Mouse (Mus musculus) thymus, postnatal 25 days (tissue): ENCODE data around the gene Poglut1.
"Not testable (repeated sequence)": the region's sequence is repeated elsewhere in the genome, so short reads cannot be mapped to it uniquely, and the experiment has no call there.

ENCODE experiments used
- DNase-seq: peaks from one replicate; pipeline ENCODE4 v3.0.0; 2022

Poglut1 gene

DNA sequence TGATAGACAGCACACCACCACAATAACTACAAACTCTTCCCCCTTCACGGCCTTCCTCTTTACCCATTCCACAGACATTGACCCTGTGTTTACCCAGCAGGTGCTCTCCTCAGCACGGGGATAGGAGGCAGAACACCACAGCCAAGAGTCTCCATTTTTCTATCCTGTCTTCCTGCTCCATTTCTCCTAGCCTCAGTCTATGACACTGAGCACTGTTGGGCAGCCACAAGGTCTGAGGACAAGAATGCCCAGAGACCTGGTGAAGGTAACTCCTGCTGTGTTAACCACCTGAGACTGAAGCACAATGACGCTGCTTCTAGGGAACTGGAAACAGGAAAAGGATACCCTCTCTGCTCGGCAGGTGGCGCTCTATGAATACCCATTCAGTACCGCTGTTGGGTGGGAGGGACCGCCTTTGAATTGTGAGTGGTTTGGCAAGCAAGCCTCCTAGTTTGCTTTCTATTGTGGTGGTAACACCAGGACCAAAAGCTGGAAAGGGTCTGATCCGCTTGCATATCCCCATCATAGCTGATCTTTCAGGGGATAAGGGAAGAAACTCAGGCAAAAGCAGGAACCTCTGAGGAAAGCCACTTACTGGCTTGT lies 13.4 kb downstream of the Poglut1 start:
- peak; percentile 79 for DNase-seq

DNA sequence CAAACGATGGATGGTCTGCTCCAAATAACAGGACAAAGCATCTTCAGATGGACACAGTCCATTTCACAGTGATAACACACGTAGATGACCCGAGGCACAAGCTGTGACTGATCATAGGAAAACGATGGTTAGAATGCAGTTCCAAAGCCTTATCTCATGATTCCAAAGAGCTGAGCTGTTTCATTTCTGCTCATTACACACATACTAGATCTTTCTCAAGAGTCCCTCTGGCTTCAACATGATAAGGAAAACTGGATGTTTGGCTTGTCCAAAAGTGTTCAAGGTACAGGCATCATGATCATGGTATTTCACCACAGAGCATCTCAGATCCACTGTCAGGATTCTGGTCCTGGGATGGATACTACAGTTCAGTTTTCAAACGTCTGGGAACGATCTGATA lies 23.8 kb downstream of the Poglut1 start:
- no peak for DNase-seq

DNA sequence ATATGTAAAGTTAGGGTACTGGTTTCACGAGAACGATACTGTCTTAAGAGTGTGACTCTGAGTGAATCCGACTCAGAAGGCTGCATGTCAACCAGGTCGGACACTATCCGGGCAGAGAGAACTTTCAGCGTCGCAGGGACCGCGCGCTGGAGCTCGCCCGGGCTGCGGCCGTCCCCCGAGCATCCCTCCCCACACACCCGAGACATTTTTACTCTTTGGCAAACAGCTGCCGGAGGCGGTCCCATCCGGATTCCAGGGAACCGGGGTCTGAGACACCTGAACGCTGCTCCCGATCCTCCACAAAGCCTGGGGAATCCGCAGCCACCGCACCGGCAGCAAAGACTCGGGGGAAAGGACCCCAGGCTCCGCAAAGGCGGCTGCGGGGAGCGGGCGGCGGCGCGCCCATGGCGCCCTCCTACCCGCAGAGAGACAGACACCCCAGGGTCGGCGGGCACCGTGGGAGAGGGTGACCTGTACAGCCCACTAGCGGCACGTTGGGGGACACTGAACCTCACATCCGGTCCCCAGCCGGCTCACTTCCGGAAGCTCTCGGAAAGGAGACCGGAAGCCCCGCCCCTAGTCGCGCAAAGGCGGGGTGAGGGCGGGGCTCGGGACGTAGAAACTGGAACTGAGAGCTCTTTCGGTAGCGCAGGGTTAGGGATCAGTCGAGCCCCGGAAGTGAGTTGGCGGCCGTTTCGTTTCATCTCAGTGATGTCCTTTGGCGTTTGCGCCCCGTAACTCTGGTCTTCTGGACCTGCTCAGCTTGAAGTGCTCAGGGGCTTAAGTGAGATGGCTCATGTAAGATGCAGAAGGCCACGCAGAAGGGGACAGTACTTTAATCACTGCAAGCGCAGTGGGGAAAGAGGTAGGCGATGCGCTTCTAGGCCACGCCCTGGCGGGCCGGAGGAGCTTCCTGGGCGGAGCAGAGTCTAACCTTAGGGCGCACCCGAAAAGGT lies 27.7 kb downstream of the Poglut1 start, which contains the start of gene Timmdc1:
Gene Timmdc1 (minus strand): TSS at position 535 of the 956 bp plus-strand sequence.
- peak; percentile 96 for DNase-seq

DNA sequence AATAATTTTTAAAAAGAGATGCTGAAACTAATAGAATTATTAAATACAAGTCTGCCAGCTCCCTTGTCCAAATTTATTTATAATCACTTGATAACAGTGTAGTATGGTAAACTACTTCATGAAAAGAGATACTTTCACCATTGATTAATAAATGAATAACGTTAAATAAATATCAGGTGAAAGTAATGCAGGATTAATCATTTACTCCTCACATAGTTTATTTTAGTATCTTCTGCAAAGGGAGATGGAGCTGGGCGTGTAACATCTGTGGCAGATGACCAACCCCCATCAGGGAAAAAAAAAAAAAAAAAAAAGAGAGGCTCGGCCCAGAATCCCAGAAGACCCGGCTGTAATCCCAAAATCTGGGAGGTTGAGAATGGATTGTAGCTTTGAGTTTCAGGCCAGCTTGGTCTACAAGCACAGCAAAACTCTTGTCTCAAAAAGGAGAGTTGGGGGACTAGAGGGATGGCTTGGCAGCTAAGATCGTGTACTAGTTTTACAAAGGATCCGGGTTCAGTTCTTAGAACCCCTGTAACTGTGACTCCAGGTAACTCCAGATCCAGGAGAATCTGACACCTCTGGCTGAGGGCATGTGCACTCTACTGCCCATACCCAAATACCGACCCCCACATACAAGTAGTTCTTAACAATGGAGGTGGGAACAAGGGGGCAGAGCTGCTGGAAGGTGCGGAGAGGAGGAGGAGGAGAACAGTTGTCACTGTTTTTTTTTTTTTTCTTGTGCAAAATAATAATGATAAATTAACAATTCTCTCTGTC lies 28.7 kb downstream of the Poglut1 start:
- no peak for DNase-seq

DNA sequence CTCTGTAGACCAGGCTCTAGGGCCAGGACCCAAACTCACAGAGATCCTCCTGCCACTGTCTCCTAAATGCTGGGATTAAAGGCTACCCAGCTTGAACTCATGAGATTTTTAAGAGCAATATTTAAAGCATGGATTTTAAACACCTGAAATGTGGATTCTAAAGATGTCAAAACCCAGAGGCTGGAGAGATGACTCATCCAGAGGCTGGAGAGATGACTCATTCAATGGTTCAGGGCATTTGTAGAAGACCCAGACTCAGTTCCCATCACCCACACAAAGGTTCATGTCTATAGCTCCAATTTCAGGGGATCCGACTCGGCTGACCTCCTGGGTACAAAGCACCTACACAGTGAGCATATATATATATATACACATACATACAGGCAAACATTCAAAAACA lies 30.9 kb downstream of the Poglut1 start:
- DNase-seq: no peak

DNA sequence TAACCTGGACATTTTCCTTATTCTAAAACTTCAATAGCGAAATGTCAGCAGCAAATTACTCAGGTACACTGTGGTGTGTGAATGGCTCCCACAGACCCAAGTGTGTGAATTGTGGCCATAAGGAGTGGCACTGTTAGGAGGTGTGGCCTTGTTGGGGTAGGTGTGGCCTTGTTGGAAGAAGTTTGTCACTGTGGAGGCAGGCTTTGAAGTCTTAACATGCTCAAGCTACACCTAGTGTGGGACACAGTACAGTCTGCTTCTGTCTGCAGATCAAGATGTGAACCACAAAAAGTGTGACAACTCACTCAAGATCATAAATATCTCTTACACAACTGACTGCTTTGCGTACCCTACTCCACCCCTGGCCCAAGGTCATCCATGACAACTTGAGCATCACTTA lies 39.2 kb downstream of the Poglut1 start:
- DNase-seq: no peak

DNA sequence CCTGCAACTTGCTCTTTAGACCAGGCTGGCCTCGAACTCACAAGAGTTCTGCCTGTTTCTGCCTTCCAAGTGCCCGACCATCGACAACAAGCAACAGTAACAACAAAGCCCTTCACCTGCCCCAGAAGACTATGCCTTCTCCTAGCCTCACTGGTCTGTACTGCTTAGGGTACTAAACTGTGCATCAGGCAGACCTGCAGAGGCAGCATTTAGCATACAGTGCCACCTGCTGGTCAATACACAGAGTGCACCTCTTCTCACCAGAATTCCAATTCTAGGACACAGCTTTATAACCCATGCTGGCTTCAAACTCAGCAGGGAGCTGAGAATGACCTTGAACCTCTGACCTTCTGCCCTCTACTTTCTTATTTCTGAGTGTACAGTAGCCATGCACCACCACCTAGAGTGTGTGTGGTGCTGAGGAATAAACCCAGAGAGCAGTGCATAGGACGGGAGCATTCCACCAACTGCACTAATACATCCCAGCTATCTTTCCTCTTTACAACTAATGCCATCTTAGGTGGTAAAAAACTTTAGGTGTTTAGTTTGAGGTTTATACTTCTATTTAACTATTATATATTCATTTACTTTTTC lies 43.9 kb downstream of the Poglut1 start:
- peak; percentile 54 for DNase-seq

DNA sequence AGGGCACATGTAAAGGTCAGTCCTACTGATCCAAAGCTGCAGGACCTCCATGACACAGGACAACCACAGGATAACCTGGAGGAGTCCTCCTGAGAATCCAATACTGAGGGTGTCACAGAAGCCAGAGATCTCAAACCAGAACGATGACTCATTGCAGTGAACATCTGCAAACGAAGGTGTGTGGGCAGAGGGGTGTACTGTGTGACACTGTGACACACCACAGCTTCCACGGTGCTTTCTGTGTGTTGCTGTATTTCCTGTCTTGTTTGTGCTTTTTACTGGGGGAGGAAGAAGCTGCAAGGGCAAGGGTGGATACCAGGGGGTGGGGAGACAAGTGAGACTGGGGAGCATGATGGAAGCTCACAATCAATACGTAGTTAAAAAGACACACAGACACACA lies 46.5 kb downstream of the Poglut1 start:
- DNase-seq: no peak

DNA sequence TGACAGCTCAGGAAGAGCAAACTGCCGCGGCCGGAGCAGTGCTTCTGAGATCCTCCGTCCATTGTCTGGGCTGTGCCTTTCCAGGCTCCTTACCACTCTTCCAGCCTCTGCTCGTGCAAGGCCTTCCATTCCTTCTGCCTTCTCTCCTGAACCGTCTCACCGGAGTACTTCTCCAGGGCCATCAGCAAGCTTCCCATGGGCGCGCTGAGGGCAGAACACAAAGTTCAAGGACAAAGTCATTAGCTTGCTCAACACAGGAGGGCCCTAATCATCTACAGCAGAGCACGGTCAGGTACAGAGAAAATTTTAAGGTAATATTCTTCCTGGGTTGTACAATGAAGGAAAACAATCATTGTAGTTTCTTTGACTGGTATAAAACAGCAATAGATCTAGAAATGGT lies 47.6 kb downstream of the Poglut1 start:
- DNase-seq: no peak

DNA sequence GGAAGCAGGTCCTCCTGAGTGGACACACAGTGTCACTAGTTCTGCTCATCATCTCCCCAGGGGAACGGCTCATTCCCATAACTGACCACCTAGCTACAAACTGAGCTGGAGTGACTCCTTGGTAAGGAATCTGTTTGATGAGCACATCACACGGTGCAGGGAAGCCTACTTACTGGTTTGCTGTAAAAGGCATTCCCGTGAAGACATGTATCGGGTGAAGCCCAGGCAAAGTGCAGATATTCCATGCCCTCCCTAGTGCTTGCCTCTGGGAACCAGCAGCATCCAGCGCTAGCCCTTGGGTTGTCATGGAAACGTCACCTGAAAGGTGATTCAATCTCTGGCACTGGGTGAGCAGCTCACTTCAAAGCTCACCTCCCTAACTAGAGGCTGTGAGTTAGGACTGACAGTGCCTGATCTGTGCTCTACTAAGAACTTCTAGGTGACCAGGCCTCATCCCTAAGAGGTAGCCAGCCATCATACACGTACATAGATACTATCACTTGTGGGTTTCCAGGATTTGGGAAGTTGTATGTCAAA lies 53.4 kb downstream of the Poglut1 start:
- no peak for DNase-seq

DNA sequence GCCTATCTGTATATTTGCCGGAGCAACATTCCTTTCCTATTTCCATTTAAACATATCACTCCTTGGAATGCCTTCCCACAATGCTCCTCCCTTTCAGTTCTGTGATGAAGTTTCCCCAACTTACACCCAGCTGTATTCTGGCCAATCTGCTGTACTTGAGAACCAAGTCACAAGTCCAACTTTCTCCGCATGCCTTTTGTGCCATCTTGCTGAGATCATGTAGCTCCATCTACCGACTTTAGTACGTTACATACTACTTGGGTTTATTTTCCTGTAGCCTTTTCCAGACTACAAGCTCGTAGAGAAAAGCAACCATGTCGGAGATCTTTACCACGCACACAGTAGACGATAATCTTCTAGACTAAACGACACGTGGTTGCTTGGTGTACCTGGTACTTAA lies 56.2 kb downstream of the Poglut1 start:
- DNase-seq: no peak

DNA sequence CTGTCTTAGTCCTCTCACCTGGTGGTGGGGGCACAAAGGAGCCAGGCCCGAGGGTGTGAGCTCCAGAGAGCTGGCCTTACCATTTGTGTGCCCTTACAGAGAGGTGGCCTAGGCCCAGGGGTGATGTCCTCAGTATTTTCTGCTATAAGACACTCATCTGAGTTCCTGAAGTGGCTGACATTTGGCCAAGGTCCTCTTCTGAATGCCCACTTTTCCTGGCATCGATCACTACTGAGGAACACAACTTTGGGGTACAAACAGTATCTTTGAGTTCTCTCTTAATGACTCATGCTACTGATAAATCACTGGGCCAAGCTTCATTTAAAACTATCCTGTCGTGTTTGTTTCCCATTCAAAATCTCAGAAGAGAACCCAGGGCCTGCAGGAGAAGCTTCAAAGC lies 57.5 kb downstream of the Poglut1 start:
- no peak for DNase-seq

DNA sequence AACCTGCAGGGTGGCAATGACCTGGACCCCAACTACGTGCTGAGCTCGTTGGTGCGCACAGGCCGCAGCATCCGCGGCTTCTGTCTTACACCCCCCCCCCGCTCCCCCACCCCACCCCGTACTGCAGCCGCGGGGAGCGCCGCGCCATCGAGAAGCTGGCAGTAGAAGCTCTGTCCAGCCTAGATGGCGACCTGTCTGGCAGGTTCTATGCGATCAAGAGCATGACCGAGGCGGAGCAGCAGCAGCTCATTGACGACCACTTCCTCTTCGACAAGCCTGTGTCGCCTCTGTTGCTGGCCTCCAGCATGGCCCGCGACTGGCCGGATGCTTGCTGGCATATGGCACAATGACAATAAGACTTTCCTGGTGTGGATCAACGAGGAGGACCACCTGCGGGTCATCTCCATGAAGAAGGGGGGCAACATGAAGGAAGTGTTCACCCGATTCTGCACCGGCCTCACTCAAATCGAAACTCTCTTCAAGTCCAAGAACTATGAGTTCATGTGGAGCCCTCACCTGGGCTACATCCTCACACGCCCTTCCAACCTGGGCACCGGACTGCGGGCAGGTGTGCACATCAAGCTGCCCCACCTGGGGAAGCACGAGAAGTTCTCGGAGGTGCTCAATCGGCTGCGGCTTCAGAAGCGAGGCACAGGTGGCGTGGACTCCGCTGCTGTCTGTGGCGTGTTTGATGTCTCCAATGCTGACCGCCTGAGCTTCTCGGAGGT lies 66.3 kb downstream of the Poglut1 start:
- peak; percentile 21 for DNase-seq

DNA sequence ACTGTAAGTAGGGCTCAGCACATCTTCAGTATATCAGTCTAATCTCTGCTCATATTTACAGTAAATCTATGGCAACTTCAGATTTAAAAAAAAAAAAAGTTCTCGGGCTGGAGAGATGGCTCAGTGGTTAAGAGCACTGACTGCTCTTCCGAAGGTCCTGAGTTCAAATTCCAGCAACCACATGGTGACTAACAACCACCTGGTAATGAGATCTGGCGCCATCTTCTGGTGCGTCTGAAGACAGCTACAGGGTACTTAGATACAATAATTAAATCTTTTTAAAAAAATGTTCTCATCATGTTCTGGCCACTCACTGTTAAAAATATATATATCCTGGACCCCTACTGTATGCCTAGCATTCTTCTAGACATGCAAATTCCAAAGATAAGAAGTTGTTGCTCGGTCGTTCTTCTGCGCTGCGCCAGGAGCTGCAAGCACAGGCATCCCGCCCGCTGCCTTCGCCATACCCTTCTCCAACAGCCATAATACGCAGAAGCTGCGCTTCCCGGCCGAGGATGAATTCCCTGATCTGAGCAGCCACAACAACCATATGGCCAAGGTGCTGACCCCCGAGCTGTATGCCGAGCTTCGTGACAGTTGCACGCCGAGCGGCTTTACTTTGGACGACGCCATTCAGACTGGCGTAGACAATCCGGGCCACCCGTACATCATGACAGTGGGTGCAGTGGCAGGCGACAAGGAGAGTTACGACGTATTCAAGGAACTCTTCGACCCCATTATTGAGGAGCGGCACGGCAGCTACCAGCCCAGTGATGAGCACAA lies 67.1 kb downstream of the Poglut1 start:
- DNase-seq: peak; percentile 34

DNA sequence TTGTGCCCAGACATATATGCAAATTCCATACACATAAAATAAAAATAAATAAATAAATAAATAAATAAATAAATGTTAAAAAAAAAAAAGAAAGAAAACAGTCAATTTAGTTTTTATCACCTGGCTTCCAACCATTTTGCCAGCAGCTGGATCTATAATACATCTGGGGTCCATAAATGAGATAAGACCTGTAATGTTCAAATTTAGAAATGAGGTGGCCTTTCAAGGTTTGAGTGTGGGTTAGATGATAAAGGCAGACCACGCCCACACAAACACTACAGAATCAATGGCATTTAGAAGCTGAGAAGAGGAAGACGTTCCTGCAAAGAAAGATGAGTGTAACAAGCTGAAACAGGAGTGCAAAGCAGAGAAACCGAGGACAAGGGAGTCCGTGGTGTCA lies 68.7 kb downstream of the Poglut1 start:
- DNase-seq: no peak

DNA sequence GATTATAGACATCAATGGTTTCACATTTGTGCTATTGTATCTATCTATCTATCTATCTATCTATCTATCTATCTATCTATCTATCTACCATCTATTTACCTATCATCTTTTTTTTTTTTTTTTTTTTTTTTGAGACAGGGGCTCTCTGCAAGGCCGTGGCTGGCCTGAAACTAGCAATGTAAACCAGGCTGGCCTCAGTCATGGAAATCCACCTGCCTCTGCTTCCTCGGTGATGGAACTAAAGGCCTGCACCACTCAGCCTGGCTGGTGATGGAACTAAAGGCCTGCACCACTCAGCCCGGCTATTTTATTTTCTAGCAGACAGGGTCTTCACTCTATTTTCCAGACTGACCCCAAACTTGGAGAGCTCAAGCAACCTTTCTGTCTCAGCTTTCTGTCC lies 71.8 kb downstream of the Poglut1 start:
- DNase-seq: no peak

DNA sequence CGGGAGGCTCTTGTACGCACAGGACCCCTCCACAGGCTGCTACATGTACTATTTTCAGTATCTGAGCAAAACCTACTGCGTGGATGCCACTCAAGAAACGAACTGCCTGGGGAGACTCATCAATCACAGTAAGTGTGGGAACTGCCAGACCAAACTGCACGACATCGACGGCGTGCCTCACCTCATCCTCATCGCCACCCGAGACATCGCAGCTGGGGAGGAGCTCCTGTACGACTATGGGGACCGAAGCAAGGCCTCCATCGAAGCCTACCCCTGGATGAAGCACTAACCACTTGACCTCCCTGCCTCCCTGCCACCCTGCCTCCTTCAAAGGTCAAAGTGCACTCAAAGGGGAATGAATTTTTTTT lies 72.8 kb downstream of the Poglut1 start:
- DNase-seq: not testable (repeated sequence)

DNA sequence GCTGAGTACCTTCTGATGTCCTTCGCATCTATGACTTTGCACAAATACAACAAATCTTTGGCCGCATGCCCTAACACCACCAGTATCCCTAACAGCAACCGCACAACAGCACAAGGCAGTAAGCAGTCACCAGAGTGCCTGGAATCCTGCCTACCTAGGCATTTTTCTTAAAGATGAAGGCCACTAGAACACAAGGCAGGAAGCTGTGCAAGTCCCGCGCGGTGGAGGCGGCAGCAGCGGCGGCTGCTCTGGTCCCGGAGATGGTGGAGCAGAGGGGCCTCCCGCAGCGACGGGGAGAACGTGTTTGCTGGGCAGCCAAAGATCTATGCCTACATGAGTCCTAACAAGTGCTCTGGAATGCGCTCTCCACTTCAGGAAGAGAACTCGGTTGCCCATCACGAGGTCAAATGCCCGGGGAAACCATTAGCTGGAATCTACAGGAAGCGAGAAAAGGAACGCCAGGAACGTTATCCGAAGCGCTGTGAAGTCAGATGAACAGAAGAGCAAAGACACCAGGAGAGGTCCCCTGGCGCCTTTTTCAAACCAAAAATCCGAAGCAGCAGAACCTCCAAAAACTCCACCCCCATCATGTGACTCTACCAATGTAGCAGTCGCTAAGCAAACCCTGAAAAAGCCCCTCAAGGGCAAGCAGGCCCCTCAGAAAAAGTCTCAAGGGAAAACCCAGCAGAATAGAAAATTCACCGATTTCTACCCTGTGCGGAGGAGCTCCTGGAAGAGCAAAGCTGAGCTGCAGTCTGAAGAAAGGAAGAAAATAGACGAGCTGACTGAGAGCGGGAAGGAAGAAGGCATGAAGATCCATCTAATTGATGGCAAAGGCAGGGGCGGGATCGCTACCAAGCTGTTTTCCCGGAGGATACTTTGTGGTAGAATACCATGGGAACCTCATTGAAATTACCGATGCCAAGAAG lies 73.5 kb downstream of the Poglut1 start:
- DNase-seq: peak; percentile 67

DNA sequence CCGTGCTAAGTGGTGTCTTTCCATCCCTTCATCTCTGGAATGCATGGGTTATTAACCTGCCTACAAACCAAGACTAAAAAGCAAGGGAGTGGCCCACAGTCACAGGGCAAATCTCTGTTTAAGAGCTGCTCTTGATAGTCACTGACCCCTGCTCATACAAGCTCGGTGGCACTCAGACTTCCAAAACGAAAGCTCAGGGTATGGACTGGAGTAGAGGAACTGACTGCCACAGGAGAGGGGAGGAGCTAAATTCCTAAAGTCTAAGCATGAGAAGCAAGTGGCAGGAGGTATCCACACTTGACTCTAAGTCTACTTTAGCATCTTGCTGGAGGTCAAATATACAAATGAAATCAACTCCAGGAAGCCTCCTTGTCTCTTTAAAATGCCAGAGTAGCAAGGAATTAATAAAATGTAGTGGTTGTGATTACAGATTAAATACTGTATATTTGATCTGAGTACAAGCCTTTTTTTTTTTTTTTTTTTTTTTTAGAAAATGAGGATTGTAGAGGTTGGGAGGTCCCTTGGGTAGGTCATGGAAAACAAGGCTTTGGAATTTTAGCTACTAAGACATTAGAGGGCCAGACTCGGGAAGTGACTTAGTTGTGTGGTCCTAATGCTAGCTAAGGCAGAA lies 74.3 kb downstream of the Poglut1 start:
- no peak for DNase-seq
